Mouse (Mus musculus): ENCODE data around the gene Pea15a. TPM values are rescaled to one million over a fixed set of nuclear protein-coding genes. Genes with fewer than 3 reads are reported as not detected.

Gene Pea15a
- polyA plus RNA-seq, 1 experiment from 2014 or later = 26.0 TPM

GRCm38 (mm10) chr1:172203566-172203965, 3.0 kb downstream of the Pea15a start:
- no peak overlapping the region for H3K4me3 ChIP-seq
- H3K9ac ChIP-seq = no peak overlapping the region

GRCm38 (mm10) chr1:172202894-172203522, 3.6 kb downstream of the Pea15a start:
- Histone ChIP-seq H3K36me3 (peaks cover 36% of the 10 kb centered on the region), H3K4me1 (peaks cover 53% of the 10 kb centered on the region), H3K27ac (peak overlapping the region; percentile 61), H3K4me3 (no peak overlapping the region), H3K9ac (no peak overlapping the region), H3K9me3 (replicated peaks) (no peaks in the 10 kb centered on the region), H3K4me2 (peak overlapping the region; percentile 14; the same call in 1 of the 2 replicates), H3K27me3 (replicated peaks) (peaks cover 21% of the 10 kb centered on the region)
- 45% methylated on average over 2 of the region's 2 CpGs for WGBS (ENCODE audit: insufficient replicate concordance)
- no peak for ATAC-seq

More at GRCm38 (mm10) chr1:172203566-172203965, 3.0 kb downstream of the Pea15a start:
- Histone ChIP-seq H3K27ac (peak overlapping the region; percentile 61), H3K27me3 (replicated peaks) (peaks cover 21% of the 10 kb centered on the region), H3K4me2 (peak overlapping the region; percentile 14; the same call in 1 of the 2 replicates), H3K9me3 (replicated peaks) (no peaks in the 10 kb centered on the region), H3K36me3 (peaks cover 30% of the 10 kb centered on the region), H3K4me1 (peaks cover 53% of the 10 kb centered on the region)
- 23% methylated on average over 4 of the region's 4 CpGs for WGBS (ENCODE audit: insufficient replicate concordance)
- ATAC-seq = no peak

- Histone ChIP-seq H3K4me2 (no peak overlapping the region), H3K4me1 (peaks cover 51% of the 10 kb centered on the region), H3K4me3 (no peak overlapping the region), H3K9me3 (replicated peaks) (no peaks in the 10 kb centered on the region), H3K27me3 (replicated peaks) (peaks cover 18% of the 10 kb centered on the region), H3K9ac (no peak overlapping the region), H3K36me3 (peaks cover 44% of the 10 kb centered on the region), H3K27ac (peak overlapping the region; percentile 12; the same call in 1 of the 2 replicates)
- ATAC-seq = no peak
- WGBS (ENCODE audit: insufficient replicate concordance) = 49% methylated on average over 14 of the region's 14 CpGs
Measured at GRCm38 (mm10) chr1:172201967-172202880, 4.4 kb downstream of the Pea15a start.

- H3K4me3 ChIP-seq = no peak overlapping the region
- 74% methylated on average over 7 of the region's 7 CpGs for WGBS (ENCODE audit: insufficient replicate concordance)
- no peak overlapping the region for H3K4me2 ChIP-seq
- H3K27me3 ChIP-seq (replicated peaks) = peaks cover 9% of the 10 kb centered on the region; the same call in 1 of the 2 replicates
- peaks cover 38% of the 10 kb centered on the region for H3K4me1 ChIP-seq
- H3K27ac ChIP-seq = no peak overlapping the region
- H3K36me3 ChIP-seq = peaks cover 56% of the 10 kb centered on the region
- no peak for ATAC-seq
- H3K9me3 ChIP-seq (replicated peaks) = no peaks in the 10 kb centered on the region
- H3K9ac ChIP-seq = no peak overlapping the region
Measured at GRCm38 (mm10) chr1:172200871-172201447, 5.6 kb downstream of the Pea15a start.

DNA sequence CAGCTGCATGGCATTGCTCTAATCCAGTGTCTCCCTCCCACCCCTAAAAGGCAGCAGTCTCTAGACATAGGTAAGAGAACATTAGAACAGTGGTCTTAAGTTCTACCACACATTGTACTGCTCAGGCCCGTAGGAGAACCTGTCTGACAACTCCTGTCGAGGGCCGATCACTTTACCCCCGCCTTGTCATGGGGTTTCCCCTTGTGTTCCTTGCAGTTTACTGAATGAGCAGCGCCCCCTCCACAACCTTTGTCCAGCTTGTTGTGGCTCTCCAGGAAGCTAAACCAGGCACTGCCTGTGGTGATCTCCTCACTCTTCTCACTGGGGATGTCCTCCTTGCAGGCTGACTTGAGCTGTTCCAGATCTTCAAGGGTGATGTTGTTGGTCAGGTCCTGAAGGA, 6.4 kb downstream of the Pea15a start:
- WGBS (ENCODE audit: insufficient replicate concordance) = 76% methylated on average over 5 of the region's 5 CpGs
- H3K27me3 ChIP-seq (replicated peaks) = peaks cover 3% of the 10 kb centered on the region; the same call in 1 of the 2 replicates
- peaks cover 30% of the 10 kb centered on the region for H3K4me1 ChIP-seq
- no peaks in the 10 kb centered on the region for H3K9me3 ChIP-seq (replicated peaks)
- H3K9ac ChIP-seq = no peak overlapping the region
- H3K36me3 ChIP-seq = peaks cover 64% of the 10 kb centered on the region
- no peak for ATAC-seq
- H3K27ac ChIP-seq = no peak overlapping the region
- H3K4me3 ChIP-seq = no peak overlapping the region
- no peak overlapping the region for H3K4me2 ChIP-seq

DNA sequence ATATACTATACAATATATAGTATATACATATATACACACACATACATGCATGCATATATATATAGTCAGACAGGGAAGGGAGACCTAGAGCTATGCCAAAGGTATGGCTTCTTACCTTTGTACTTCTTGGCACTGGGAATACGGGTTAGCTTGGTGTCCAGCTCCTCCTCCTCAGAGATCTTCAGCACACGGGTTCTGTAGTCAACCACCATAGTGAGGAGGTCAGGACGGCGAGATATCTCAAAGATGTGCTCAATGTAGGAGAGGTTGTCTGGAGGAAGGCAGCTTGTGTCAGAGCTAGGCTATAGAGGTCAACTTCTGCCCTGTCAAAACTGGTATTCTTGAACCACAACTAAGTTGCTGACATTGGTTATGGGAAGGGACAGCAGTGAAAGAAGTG, 7.6 kb downstream of the Pea15a start:
- no peak overlapping the region for H3K27ac ChIP-seq
- no peak overlapping the region for H3K9ac ChIP-seq
- ATAC-seq = no peak
- H3K36me3 ChIP-seq = peaks cover 76% of the 10 kb centered on the region
- no peaks in the 10 kb centered on the region for H3K9me3 ChIP-seq (replicated peaks)
- WGBS (ENCODE audit: insufficient replicate concordance) = 87% methylated on average over 4 of the region's 4 CpGs
- peaks cover 22% of the 10 kb centered on the region for H3K4me1 ChIP-seq
- no peak overlapping the region for H3K4me2 ChIP-seq
- no peaks in the 10 kb centered on the region for H3K27me3 ChIP-seq (replicated peaks)
- no peak overlapping the region for H3K4me3 ChIP-seq

DNA sequence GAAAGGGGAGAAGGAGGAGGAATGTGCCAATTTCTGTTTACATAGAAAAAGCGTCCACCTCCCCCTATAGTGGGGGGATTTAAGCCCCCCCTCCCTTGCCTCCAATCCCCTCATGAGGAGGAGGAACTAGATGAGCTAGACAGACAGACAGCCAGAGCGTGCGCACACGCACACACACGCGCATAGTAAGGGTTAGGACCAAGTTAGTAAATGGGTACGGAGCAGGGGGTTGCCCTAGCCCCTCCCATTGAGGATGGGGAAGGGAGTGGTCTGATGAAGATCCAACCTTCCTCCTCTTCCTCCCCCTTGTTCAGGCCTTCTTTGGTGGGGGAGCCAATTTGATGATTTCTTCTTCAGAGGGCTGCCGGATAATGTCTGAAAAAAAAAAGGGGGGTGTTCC, 8.3 kb downstream of the Pea15a start:
- no peak for ATAC-seq
- Histone ChIP-seq H3K9ac (no peak overlapping the region), H3K9me3 (replicated peaks) (no peaks in the 10 kb centered on the region), H3K27ac (no peak overlapping the region), H3K27me3 (replicated peaks) (no peaks in the 10 kb centered on the region), H3K36me3 (peaks cover 82% of the 10 kb centered on the region), H3K4me1 (peaks cover 15% of the 10 kb centered on the region), H3K4me3 (no peak overlapping the region), H3K4me2 (no peak overlapping the region)
- WGBS (ENCODE audit: insufficient replicate concordance) = 90% methylated on average over 8 of the region's 8 CpGs

GRCm38 (mm10) chr1:172197851-172198250, 8.8 kb downstream of the Pea15a start:
- Histone ChIP-seq H3K4me1 (peaks cover 11% of the 10 kb centered on the region; the same call in 1 of the 2 replicates), H3K4me3 (no peak overlapping the region), H3K9ac (no peak overlapping the region), H3K9me3 (replicated peaks) (no peaks in the 10 kb centered on the region), H3K27ac (no peak overlapping the region), H3K36me3 (peaks cover 84% of the 10 kb centered on the region), H3K27me3 (replicated peaks) (no peaks in the 10 kb centered on the region), H3K4me2 (no peak overlapping the region)
- 85% methylated on average over 5 of the region's 5 CpGs for WGBS (ENCODE audit: insufficient replicate concordance)
- no peak for ATAC-seq

GRCm38 (mm10) chr1:172197146-172197545, 9.5 kb downstream of the Pea15a start:
- Histone ChIP-seq H3K4me2 (no peak overlapping the region), H3K27ac (no peak overlapping the region), H3K27me3 (replicated peaks) (no peaks in the 10 kb centered on the region), H3K4me1 (peaks cover 4% of the 10 kb centered on the region; the same call in 1 of the 2 replicates), H3K9ac (no peak overlapping the region), H3K36me3 (peaks cover 91% of the 10 kb centered on the region), H3K4me3 (no peak overlapping the region), H3K9me3 (replicated peaks) (no peaks in the 10 kb centered on the region)
- WGBS (ENCODE audit: insufficient replicate concordance) = 86% methylated on average over 3 of the region's 3 CpGs
- no peak for ATAC-seq

DNA sequence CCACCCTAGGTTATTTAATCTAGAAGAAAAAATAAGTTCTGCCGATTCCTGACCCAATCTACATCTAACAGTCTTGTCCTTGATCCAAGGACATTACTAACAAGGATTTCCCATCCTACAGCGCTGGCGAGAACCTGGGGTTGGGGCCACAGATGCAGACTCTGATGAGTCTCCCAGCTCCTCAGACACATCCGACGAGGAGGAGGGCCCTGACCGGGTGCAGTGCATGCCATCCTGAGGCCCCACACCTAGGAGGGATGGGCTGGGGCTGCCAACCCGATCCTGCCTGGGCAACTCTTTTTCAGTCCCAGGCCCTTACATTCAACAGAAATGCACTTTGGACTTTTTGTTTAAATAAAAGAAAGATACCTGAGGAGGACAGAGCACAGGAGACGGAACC, 12.2 kb downstream of the Pea15a start:
- Histone ChIP-seq H3K4me1 (no peaks in the 10 kb centered on the region), H3K9ac (no peak overlapping the region), H3K4me2 (no peak overlapping the region), H3K36me3 (peaks cover 96% of the 10 kb centered on the region), H3K27me3 (replicated peaks) (no peaks in the 10 kb centered on the region), H3K27ac (no peak overlapping the region), H3K9me3 (replicated peaks) (no peaks in the 10 kb centered on the region), H3K4me3 (no peak overlapping the region)
- no peak for ATAC-seq
- 86% methylated on average over 8 of the region's 8 CpGs for WGBS (ENCODE audit: insufficient replicate concordance)

DNA sequence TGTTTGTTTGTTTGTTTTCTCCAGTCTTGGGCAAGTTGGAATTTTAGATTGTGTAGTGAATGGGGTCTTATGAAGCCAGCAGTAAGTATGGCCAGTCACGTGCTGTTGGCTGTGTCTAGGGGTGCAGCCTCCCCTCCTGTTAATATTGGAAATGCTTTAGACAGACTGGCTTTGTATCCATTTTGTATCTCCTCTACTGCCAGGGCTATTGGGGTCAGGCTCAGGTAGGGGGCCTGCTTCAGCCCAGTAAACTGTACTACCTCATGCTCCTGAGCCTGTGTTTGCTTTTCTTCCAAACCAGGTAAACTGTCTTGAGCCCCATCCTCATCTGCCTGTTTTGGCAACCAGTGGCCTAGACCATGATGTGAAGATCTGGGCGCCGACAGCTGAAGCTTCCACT, 14.4 kb downstream of the Pea15a start:
- Histone ChIP-seq H3K4me1 (no peaks in the 10 kb centered on the region), H3K27me3 (replicated peaks) (no peaks in the 10 kb centered on the region), H3K9ac (no peak overlapping the region), H3K36me3 (peaks cover 96% of the 10 kb centered on the region), H3K4me2 (no peak overlapping the region), H3K9me3 (replicated peaks) (no peaks in the 10 kb centered on the region), H3K27ac (0 out of 2 replicates have a peak overlapping the region, but pooled peaks have one; percentile 27), H3K4me3 (no peak overlapping the region)
- WGBS (ENCODE audit: insufficient replicate concordance) = 85% methylated on average over 3 of the region's 3 CpGs
- no peak for ATAC-seq

GRCm38 (mm10) chr1:172191578-172191977, 15.0 kb downstream of the Pea15a start:
- WGBS (ENCODE audit: insufficient replicate concordance) = 81% methylated on average over 2 of the region's 2 CpGs
- peaks cover 96% of the 10 kb centered on the region for H3K36me3 ChIP-seq
- no peak overlapping the region for H3K4me3 ChIP-seq
- no peak overlapping the region for H3K27ac ChIP-seq
- no peaks in the 10 kb centered on the region for H3K27me3 ChIP-seq (replicated peaks)
- no peaks in the 10 kb centered on the region for H3K9me3 ChIP-seq (replicated peaks)
- ATAC-seq = no peak
- no peaks in the 10 kb centered on the region for H3K4me1 ChIP-seq
- no peak overlapping the region for H3K4me2 ChIP-seq
- H3K9ac ChIP-seq = no peak overlapping the region

All from liver, embryonic 12.5 days (tissue).